In genomic region chr19:57217161-57217560, GRCm38 (mm10) we compare ENCODE assay signal across 15 mouse cellular contexts.
"Had no signal": no experiment of that assay in that cellular context is flagged by ENCODE, and none has a peak within 500 bp of the region (broad histone marks: within the 10 kb centered on the region; RNA-seq: fewer than 3 reads in every experiment).

No protein-coding gene starts in this region.

- ATAC-seq: hindbrain, postnatal 0 days; intestine, embryonic 16.5 days; liver, embryonic 12.5 days had no signal

- DNase-seq: gastrocnemius, postnatal 25 days; heart, adult 18-20 months; heart, postnatal 14 days; heart, postnatal 36 days; kidney, adult 11 months; kidney, adult 2 months; kidney, adult 9 months; kidney, postnatal 14 days; kidney, postnatal 36 days; layer of hippocampus, adult 9-11 months; layer of hippocampus, postnatal 36 days; left cerebral cortex, postnatal 4 days had no signal
